Mouse (Mus musculus): ENCODE data around the gene Phpt1. TPM values are rescaled to one million over a fixed set of nuclear protein-coding genes. Genes with fewer than 3 reads are reported as not detected.
"Not testable (repeated sequence)": the region's sequence is repeated elsewhere in the genome, so short reads cannot be mapped to it uniquely, and the experiment has no call there.

The Phpt1 gene
- total RNA-seq, 2 experiments from 2014 or later, result 63.0 to 70.0 TPM

GRCm38 (mm10) chr2:25566558-25566957, 8.5 kb downstream of the Phpt1 start:
- no peak for DNase-seq (ENCODE audit: low spot score)
- intact Hi-C loops (cut with DNase I), result no loop called here

GRCm38 (mm10) chr2:25565741-25566140, 9.3 kb downstream of the Phpt1 start:
- no peak for DNase-seq (ENCODE audit: low spot score)
- intact Hi-C loops (cut with DNase I), result no loop called here

DNA sequence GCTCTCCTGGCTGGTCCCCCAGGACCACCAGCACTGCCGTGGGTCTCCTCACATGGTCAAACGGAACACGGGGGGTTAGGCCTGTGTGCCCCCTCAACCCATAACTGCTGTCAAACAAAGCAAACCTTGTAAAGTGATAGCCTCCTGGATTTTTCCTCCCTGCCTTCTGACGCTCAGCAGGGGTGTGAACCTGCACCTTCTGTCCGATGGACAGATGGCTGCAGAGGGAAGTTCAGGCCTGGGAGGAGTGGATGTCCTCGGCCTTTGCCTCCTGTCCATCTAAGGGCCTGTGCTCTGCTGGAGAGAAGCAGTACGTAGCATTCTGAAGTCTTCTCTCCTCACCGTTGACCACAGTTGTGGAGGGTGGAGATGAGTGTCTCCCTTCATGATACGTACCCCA, 13.1 kb downstream of the Phpt1 start:
- no peak for DNase-seq (ENCODE audit: low spot score)
- intact Hi-C loops (cut with DNase I), result no loop called here

- intact Hi-C loops (cut with DNase I), result no loop called here
- DNase-seq (ENCODE audit: low spot score), result no peak
These were observed 14.5 kb downstream of the Phpt1 start for GRCm38 (mm10) chr2:25560551-25560950.

DNA sequence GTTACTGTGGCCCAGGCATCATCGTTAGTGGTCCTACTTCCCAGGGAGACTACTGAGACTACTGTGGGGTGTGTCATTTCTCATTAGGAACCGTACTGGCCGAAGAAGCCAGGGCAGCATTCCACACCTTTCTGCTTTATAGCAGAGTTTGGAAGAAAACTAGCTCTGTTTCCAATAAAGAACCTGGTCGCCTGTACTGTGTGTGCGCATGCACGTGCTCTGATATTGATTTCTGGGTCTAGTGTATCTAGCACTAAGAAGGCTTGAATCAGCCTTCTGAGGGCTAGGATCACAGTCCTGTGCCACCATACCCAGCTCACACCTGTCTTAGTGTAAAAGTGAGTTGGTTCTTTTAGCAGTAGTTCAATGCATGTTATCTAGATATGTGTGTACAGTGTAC, 16.2 kb downstream of the Phpt1 start:
- DNase-seq (ENCODE audit: low spot score), result no peak
- intact Hi-C loops (cut with DNase I), result no loop called here

DNA sequence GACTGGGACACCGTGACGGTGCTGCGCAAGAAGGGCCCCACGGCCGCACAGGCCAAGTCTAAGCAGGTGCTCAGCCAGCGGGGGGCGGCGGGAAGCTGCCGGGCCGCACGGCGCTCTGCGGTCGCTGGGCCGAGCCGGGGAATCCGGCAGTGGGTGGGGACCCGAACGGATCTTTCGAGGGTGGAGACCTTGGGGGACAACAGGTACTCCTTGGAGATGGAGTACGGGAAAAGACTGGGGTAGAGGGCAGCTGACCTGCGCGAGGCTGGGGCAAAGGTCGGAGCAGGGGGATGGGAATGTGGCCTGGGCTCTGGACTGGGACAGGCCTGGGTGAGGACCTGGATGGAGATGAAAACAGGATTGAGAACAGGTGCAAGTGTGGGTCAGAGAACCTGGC, 17.1 kb downstream of the Phpt1 start:
- no peak for DNase-seq (ENCODE audit: low spot score)
- intact Hi-C loops (cut with DNase I), result no loop called here

- intact Hi-C loops (cut with DNase I), result no loop called here
- peak; percentile 93 for DNase-seq (ENCODE audit: low spot score)
These were observed 17.6 kb downstream of the Phpt1 start, which contains the start of gene Edf1 for GRCm38 (mm10) chr2:25557221-25557963. Gene Edf1 (plus strand): TSS chr2:25557847.

DNA sequence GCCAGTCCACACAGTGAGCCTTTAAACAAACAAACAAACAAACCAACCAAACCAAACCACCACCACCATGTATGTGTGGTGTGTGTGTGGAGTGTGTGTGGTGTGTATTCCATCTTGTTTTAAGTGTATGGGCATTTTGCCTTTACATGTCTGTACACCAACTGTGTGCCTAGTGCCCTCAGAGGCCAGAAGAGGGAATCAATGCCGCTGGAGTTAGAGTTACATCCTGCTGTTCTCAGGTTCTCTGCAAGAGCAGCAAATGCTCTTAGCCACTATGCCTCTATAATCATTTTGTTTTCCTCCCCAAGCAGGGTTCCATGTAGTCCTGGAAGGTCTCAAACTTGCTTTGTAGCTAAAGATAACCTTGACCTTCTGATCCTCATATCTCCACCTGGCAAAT, 18.7 kb downstream of the Phpt1 start:
- intact Hi-C loops (cut with DNase I), result no loop called here
- no peak for DNase-seq (ENCODE audit: low spot score)

DNA sequence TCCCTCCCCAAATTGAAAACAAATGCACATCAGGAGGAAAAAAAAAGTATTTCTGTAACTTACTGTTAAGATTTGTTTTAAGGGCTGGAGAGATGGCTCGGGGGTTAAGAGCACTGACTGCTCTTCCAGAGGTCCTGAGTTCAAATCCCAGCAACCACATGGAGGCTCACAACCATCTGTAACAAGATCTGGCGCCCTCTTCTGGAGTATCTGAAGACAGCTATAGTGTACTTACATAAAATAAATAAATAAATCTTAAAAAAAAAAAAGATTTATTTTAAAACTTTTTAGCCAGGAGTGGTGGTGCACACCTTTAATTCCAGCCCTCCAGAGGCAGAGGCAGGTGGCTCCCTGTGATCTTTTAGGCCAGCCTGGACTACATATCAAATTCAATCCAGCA, 19.5 kb downstream of the Phpt1 start:
- DNase-seq (ENCODE audit: low spot score); intact Hi-C loops (cut with DNase I): not testable (repeated sequence)

DNA sequence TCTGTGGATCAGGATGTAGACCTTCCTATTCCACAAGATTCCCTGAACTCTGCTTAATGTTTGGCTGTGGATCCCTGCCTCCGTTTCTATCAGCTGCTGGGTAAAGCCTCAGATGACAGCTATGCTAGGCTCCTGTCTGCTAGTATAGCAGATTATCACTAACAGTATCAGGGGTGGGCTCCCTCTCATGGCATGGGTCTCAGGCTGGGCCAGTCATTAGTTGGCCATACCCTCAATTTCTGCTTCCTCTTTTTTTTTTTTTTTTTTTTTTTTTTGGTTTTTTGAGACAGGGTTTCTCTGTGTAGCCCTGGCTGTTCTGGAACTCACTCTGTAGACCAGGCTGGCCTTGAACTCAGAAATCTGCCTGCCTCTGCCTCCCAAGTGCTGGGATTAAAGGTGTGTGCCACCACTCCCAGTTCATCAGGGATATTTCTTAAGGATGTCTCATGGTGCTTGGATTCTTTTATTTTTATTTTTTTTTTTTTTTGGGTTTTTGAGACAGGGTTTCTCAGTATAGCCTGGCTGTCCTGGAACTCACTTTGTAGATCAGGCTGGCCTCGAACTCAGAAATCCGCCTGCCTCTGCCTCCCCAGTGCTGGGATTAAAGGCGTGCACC, 21.7 kb downstream of the Phpt1 start:
- intact Hi-C loops (cut with DNase I), result loop anchor here (5.0 kb wide), 1 partner anchor 126 kb away; the partner anchor contains the start of gene Abca2
- DNase-seq (ENCODE audit: low spot score), result not testable (repeated sequence)

DNA sequence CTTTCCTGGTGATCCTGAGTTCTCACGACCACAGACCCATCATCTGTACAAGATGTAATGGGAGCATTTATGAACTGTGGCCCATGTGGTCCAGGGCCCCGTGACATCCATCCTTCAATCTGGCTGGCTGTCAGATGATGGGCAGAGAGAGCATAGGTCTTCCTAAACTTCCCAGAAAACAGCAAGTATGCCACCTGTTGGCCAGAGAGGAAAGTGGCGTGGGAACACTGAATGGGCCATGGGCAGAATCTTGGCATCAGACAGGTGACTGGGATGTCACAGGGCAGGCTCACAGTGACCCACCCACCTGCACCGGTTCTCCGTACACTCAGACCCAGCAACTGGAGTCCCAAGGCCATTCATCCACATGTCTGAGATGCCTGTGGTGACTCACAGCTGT, 23.8 kb downstream of the Phpt1 start:
- DNase-seq (ENCODE audit: low spot score), result no peak
- intact Hi-C loops (cut with DNase I), result loop anchor here (2.0 to 5.0 kb wide), 2 partner anchors 40 to 124 kb away; partner anchors contain the start of gene Abca2

DNA sequence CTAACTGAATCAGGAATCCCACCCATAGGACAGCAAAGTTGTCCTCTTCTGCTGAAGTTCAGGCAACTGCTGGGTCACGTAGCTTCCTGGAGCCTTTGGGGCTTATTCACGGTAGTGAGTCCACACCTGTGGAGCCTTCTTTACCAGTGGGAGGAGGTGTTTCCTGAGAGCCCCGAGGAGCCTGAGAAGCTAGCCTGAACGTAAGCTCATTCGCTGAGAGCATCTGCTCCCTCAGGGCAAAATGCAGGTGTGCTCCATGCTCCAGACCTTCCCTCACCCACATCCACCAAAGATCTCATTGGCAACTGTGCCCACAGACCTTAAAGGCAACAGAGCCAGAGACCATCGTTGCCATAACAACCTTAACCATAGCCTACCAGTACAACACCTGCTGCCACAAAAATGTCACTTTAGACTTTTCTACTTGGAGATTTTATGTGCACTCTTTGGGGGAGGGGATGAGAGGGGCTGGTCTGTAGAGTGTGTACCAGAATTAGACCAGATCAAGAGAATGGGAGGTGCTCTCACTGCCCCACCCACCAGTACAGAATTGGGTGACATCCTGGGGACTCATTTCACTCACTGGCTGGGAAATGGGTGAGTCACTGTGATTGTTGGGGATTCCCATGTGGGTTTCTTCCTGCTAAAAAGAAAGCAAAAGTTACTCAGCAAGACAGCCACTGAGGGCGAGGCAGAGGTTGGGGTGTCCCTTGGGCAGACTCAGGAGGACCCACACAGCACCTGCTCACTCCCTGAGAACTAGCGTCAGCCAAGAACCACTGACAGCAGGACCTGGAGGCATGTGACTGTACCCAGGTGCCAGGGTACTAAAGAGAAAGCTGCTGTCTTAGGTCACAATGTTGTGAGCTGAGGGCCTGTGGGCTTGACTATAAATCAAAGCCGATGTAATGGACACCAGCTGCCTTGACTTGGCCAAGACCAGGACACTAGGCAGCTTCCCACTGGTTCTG, 25.7 kb downstream of the Phpt1 start:
- intact Hi-C loops (cut with DNase I), result no loop called here
- DNase-seq (ENCODE audit: low spot score), result no peak

DNA sequence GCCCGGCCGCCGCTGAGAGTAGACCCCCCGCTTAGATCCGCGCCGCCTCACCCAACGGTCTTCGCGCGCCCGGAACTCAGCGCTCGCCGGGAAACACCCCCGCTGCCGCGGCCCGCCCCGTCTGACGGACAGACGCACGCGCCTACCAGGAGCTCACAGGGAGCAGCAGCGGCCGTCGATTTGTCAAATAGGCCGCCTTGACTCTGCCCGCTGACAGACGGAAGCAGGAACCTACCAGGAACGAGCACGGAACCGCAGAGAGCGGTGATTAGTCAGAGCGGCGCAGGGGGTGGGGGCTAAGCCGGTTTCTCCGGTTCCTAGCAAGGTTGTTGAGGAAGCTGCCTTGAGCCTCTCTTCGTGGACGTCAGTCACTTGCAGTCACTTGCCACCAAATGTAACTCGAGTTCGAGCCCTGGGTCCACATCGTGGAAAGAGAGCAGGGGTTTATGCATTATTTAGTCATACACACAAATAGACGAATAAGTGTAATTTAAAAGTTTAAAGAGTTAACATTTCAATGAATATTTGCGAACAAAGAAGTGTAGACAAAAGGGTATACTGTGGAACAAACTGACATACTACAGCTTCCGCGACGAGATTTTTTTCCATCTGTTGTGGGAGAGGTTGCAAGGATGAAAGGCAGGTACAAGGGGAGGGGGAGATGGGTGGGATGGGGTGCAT, 28.1 kb downstream of the Phpt1 start, which contains the start of gene Traf2:
Gene Traf2, minus strand, starts transcription at position 130 of the 681 bp plus-strand sequence.
- peak; percentile 99 for DNase-seq (ENCODE audit: low spot score)
- intact Hi-C loops (cut with DNase I), result no loop called here

DNA sequence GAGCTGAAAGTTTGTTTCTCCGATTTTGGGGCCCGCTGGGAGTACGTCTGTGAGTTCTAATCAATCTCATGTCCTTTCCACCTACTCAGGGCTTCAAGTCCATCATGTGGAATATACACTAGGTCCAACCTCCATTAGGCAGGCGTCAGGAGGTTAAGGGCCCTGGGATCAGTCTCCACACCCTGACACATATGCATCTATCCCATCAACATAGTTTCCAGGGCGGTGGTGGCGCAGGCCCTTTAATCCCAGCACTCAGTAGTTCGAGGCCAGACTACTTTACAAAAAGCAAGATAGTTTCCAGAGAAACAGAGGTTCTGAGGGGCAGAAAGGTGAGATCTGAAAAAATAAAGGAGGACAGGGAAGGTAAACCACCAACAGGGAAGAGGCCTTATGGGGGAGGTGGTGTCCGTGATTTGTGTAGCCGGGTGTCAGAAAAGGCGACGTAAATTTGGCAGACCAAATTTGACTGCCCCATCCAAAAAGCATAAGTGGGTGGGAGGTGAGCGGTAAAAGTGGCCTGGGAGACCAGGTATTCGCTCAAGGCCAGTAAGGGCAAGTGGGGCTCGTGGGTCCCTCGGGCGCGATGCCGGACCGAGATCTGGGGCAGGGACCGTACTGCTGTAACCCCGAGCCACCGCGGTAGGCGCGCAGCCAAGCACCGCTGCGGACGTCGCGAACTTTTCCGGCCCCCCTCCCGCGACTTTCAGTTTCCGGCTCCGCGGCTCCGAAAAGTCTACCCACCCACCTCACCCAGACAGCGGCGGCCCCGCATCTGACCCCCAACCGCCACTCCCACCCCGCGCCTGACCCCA, 28.8 kb downstream of the Phpt1 start:
- intact Hi-C loops (cut with DNase I), result no loop called here

DNA sequence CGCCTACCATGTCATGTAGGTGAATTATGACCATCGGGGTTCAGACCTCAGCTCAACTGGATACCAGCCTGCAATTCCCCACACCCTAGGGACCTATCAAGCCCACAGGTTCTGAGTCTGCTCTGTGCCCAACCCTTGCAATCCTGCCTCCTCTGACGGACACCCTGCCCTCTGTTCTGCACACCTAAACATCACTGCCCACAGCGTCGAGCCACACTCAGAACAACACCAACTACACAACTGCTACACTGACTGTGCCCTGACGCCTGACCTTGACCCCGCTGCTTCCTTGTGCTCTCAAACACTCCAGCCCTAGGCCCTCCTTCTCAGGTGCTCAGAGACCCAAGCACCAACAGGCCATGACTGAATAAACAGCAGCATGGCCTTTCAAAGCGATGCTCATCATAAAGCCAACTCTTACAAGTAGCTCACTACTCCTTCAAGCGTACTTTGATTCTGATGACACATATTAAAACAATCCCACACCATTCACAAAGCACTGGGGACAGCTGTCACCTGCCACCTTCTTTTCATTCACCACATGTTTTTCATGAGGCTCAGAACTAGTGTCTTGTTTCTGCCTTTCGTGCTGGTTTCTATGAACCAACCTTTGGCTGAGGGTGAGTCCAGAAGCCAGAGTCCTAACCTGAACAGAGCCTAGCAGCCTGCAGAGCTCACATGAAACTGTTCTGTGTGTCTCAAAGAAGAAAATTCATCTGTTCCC, 33.2 kb downstream of the Phpt1 start:
- intact Hi-C loops (cut with DNase I), result no loop called here
- DNase-seq (ENCODE audit: low spot score), result no peak

More for the DNA sequence above, 28.8 kb downstream of the Phpt1 start:
- no peak for DNase-seq (ENCODE audit: low spot score)

GRCm38 (mm10) chr2:25540541-25540948, 34.5 kb downstream of the Phpt1 start:
- intact Hi-C loops (cut with DNase I), result no loop called here
- no peak for DNase-seq (ENCODE audit: low spot score)

DNA sequence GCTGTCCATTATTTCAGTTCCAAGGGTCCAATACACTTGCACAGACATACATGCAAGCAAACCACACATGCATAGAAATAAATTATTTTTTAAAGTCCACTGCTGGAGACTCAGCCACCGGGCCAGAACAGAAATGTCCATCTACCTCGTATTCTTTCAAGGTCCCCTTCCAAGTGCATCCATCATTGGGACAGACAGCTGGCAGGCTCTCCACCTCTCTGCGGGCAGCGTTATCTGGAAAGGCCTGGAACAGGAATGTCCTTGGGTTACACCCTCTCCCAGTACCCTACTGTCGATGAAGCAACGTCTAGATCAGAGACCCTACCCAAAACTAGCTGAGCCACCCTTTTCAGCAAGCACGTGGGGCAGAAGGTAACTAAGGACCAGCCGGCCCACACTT, 38.5 kb downstream of the Phpt1 start:
- no peak for DNase-seq (ENCODE audit: low spot score)
- intact Hi-C loops (cut with DNase I), result no loop called here

GRCm38 (mm10) chr2:25534866-25535182, 40.2 kb downstream of the Phpt1 start:
- DNase-seq (ENCODE audit: low spot score), result no peak
- intact Hi-C loops (cut with DNase I), result no loop called here
